Mouse (Mus musculus): ENCODE measurements at regions not wholly inside any gene's neighbourhood (a gene's known extent, or its start where the extent isn't known, plus 50 kb on each side); places are given as distances from the start of the nearest gene placed in this dataset.

DNA sequence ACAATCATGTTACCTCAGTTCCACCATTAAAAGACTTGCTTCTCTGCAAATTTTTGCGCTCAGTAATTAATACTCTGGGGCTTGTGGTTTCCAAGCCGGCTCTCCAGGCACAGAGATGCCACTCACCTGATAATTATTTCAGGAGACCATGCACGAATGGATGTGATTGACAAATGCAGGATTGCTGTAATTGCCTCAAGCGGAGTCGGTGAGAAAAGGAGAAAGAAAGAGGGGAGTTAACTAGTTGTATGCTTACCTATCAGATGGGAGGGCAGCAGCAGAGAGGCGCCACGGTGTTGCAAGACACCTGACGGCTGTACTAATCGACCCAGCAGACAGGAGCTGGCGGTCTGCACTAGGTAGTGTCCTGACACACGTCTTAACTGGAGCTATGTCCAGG, 513.4 kb upstream of the Mki67 start:
- DNase-seq (ENCODE audit: low read depth in 2 of 2, low spot score in 2 of 2) = no peak

GRCm38 (mm10) chr7:136232177-136232576, 516.0 kb upstream of the Mki67 start:
- DNase-seq (ENCODE audit: low read depth in 2 of 2, low spot score in 2 of 2) = no peak

GRCm38 (mm10) chr7:136235563-136235962, 519.4 kb upstream of the Mki67 start:
- no peak for DNase-seq (ENCODE audit: low read depth in 2 of 2, low spot score in 2 of 2)

DNA sequence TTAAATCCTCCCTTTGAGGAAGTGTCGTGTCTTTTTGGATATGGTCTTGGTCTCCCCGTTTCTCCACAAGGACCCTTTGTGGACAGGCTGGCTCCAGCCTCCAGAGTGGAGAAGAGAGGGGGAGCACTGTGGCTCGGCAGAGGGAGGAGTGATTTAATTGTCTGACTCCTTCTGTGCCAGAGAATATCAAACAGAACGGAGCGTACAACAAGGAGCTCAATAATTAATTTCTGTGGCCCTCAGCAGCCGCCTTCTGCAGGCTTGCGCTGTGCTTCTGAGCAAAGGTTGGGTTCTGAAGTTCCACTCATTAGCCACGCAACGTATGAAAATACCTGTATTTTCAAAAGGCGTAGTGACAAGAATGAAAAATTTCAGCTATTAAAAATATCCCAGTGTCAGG, 520.2 kb upstream of the Mki67 start:
- no peak for DNase-seq (ENCODE audit: low read depth in 2 of 2, low spot score in 2 of 2)

DNA sequence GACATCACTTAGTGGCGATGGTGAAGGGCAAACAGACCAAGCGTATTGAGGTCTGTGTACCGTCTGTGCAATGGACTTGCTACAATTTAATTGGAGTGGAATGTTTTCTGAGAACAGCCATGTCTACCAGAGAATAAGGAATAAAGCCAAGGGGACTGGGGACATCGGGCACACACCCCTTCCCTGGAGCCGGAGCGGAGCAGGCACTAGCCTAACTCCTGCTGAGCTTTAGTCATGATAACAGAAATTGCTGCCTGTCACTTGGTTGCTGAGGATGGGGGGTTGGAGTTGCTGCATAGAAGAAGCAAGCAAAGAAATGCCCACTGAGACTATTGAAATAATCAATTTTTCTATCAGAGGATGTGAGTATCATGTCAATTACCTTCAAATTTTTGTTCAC, 549.5 kb upstream of the Mki67 start:
- no peak for DNase-seq (ENCODE audit: low read depth in 2 of 2, low spot score in 2 of 2)

DNA sequence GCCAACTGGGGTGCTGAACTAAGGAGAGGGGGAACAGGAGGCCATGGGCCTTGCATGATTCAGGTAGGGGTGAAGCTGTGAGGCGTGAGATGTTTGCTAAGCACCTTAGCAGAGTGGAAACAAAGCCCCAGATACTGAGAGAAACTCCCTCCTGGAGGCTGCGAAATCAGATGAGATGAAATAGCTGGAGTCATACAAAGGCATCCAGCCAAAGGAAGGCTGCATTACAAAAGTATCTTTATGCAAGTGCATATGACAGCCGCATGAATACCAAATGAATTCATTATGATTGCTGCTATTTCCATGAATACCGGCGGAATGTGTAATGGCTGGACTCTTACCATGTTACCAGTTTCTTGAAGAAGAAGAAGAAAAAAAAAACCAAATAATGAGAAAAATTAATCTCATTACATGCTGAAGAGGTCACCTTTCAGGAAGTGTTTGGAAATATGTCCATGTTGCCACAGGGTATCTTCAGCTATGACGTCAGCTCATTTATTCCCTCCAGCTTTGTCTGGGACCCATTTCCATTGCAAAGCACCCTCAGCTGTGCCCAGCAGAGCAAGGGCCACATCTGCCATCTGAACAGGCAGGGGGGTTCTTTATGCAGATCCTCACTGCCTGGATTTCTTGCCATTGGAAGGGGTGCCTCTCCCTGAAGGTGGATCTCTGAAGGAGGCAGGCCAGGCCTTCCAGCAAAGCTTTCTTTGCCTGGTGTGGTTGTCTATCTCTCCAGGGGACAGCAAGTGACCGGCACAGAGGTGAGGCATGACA, 551.7 kb upstream of the Mki67 start:
- DNase-seq (ENCODE audit: low read depth in 2 of 2, low spot score in 2 of 2) = no peak

DNA sequence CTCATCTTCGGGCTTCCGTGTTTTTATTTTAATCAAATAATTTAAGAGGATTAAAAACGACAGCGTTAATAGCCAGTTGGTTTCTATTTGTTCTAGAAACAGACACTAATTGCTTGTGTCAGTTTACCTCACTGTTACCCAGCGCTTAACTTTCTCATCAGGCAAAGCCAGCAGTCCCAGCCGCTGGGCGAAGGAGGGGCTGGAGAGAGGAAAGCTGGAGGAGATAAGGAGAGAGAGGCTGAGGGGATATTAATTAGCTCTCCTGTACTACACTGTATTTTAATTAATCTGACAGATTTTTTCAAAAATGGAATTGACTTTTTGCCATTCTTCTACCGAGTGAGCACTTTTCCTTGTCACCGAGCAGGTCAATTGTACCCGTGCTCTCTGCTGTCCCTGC, 559.5 kb upstream of the Mki67 start:
- no peak for DNase-seq (ENCODE audit: low read depth in 2 of 2, low spot score in 2 of 2)

DNA sequence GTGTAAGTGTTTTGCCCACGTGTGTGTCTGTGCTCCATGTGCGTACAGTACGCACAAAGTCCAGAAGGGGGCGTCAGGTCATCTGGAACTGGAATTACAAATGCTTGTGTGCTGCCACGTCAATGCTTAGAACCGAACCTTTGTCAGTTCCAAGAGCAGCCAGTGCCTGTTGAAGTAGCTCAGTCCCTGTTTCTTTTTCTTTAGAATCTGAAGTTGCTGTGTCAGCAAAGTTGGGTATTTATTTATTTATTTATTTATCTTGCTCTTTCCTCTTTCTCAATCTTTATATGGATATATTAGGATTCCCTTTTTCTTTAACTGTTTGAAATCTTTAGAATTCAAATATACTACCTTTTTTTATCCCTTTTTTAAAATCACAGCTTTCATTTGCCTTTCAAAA, 567.6 kb upstream of the Mki67 start:
- no peak for DNase-seq (ENCODE audit: low read depth in 2 of 2, low spot score in 2 of 2)

- DNase-seq (ENCODE audit: low read depth in 2 of 2, low spot score in 2 of 2) = no peak
Measured at GRCm38 (mm10) chr7:136285606-136286005, 569.4 kb upstream of the Mki67 start.

DNA sequence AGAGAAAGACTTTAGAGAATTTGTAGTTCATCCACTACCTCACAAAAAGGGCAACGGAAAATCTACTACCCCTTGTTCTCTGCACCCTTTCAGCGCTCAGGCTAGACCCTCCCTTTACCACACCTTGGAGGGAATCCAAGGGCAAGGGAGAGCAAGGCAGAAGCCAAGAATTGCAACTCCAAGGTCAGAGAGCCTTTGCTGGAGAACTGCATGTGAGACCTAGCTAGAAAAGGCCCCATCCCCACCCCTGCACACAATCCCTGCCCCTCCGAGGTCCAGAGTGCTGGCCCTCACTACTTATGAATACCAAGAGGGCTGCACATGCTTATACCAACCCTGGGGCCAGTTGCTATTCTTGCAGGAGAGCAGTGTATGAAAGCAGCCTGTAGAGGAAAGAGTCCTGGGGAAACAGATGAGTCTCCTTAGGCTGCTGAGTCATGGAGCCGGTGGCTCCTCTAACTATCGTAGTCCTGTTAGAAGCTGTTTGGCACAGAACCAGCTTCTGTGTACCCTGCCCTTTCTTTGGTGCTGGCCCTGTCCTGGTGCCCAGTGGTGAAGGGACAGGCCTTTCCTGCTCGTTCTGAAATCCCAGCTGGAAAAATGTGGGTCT, 577.5 kb upstream of the Mki67 start:
- no peak for DNase-seq (ENCODE audit: low read depth in 2 of 2, low spot score in 2 of 2)

- DNase-seq (ENCODE audit: low read depth in 2 of 2, low spot score in 2 of 2) = no peak
Measured at GRCm38 (mm10) chr7:136294445-136294844, 578.3 kb upstream of the Mki67 start.

DNA sequence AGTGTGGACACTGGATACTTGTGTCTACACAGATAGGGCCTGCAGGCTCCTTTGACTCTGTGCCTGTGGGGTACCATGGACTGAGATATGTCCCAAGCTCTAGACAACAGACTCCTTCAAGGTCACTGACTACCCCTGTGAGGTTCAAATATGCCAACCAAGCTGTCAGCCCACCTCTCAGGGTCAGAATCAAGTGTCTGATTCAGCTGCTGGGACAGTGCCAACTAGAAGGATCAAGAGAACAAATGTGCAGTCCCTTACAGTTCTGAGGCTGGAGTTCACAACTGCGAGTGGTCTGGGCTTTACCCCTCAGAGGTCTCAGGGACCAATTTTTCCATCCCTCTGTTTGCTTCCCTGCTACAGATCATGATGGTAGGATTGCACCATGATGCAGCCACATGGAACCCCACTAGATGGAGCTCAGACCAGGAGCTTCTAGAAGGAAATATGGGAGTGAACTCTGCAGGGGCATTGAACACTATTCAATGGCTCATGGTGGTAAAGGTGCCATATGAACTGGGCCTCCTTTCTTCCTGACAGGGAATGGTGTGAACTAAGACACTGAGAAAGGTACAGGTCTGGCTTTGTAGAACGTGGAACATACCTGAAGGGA, 581.8 kb upstream of the Mki67 start:
- DNase-seq (ENCODE audit: low read depth in 2 of 2, low spot score in 2 of 2) = no peak

DNA sequence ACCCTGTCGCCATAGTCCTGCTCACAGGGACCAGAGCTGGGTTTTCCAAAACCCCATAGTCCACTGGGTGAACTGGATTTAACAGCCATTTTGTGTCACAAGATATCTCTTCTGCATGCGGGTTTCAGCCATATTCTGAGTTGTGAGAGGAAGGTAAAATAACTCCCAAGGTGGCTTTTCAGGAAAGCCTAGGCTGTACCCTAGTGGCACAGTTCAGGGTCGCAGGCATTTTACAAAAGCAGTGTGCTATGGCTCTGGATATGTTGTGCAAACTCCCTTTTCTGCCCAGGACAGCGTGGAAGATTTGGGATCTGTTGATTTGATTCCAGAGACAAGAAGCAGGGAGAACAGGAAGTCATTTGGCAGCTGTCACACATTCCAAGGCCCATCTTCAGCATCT, 588.3 kb upstream of the Mgmt start:
- no peak for DNase-seq (ENCODE audit: low read depth in 2 of 2, low spot score in 2 of 2)

GRCm38 (mm10) chr7:136308765-136309164, 585.6 kb upstream of the Mgmt start:
- no peak for DNase-seq (ENCODE audit: low read depth in 2 of 2, low spot score in 2 of 2)

GRCm38 (mm10) chr7:136327281-136327680, 567.1 kb upstream of the Mgmt start:
- DNase-seq (ENCODE audit: low read depth in 2 of 2, low spot score in 2 of 2) = no peak

DNA sequence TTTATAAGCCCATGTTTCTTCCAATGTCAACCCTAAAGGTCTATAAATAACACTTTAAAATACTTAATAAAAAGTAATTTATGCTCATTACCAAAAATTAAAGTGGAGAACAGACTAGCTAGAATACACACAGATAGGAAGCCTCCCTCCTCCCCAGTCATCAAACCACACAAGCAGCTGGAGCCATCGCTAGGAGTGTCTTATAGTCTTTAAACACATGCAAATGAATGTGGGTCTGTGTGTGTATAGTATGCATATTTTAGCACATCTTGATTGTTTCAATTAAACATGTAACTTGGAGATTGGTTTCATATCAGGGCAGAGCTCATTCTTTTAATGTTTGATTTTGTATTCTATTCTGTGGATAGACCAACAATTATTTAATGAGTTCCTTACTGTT, 564.0 kb upstream of the Mgmt start:
- no peak for DNase-seq (ENCODE audit: low read depth in 2 of 2, low spot score in 2 of 2)

GRCm38 (mm10) chr7:136332805-136333204, 561.6 kb upstream of the Mgmt start:
- DNase-seq (ENCODE audit: low read depth in 2 of 2, low spot score in 2 of 2) = no peak

DNA sequence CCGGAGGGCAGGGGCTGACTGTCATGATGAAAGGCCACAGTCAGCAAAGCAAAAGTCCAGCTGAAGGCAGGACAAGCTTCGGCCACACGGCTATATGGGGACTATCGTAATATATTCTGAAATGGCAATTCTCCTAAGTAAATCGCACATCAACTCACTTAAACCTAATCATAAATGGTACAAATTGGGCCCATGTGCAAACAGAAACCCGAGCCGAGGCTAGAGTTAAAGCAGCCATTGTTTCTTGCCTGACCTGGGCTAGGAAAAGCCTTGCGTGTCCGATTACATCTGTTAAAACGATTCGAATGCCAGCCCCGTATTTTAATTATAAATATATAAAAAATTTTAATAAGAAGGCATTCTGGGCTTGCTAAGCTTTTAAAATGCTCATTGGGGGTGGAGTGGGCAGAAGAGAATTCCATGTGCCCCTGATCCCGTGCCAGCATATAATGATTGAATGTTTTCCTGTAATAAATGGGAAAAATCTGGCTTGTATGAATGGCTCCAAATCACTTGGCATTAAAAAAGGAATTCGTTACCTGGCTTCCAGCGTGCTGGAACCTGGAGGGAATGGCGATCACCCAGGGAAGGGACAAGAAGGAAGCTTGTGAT, 552.7 kb upstream of the Mgmt start:
- no peak for DNase-seq (ENCODE audit: low read depth in 2 of 2, low spot score in 2 of 2)

- no peak for DNase-seq (ENCODE audit: low read depth in 2 of 2, low spot score in 2 of 2)
Measured at GRCm38 (mm10) chr7:136342211-136342799, 552.1 kb upstream of the Mgmt start.

DNA sequence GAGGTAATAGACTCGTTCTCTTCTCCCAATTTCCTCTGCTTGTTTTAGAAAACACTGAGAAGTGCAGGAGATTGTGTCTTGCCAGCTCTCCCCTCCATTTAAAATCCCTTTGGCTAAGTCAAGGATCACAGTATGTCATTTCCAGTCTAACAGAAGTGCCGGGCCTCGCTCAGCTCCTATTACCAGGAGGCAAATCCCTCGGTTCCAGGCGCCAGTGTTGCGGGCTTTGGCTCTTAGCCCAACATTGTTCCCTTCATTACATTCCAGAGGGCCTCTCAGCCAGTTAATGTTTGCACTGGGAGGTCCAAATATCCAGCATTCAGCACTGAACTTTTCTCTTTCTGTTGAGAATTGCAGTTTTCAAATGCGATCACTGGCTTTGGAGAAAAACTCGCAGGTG, 551.6 kb upstream of the Mgmt start:
- no peak for DNase-seq (ENCODE audit: low read depth in 2 of 2, low spot score in 2 of 2)

DNA sequence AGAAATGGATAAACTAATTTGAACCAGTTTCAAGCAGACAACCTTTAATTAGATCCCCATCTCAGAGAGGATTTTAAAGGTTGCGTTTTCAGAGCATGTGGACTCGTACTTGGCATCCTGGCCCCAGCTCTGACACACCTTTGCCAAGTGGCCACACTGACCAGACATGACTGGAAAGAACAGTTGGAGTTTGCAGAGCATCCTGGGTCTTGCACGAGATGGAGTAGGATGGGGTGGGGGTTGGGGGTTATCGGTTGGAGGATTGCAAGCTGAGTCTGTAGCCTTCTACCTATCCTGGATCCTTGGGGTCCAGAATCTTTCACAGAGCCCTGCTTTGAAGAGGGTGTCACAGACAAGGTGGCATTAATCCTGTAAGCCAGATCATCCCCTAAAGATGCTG, 550.9 kb upstream of the Mgmt start:
- DNase-seq (ENCODE audit: low read depth in 2 of 2, low spot score in 2 of 2) = no peak

- DNase-seq (ENCODE audit: low read depth in 2 of 2, low spot score in 2 of 2) = no peak
Measured at GRCm38 (mm10) chr7:136345051-136345450, 549.4 kb upstream of the Mgmt start.
